Mouse (Mus musculus): ENCODE data around the gene Tbc1d17. TPM values are rescaled to one million over a fixed set of nuclear protein-coding genes. Genes with fewer than 3 reads are reported as not detected.
A peak's percentile ranks its signal among the peaks of the same experiment; 100 is the strongest.

Gene Tbc1d17
- total RNA-seq, 2 experiments from 2014 or later = 41.7 to 49.0 TPM

GRCm38 (mm10) chr7:44853065-44853464 lies 4.2 kb upstream of the Tbc1d17 start:
- DNase-seq = no peak

GRCm38 (mm10) chr7:44852259-44853027 lies 3.6 kb upstream of the Tbc1d17 start:
- no peak for DNase-seq

GRCm38 (mm10) chr7:44851625-44852234 lies 2.9 kb upstream of the Tbc1d17 start:
- DNase-seq = no peak

GRCm38 (mm10) chr7:44850789-44851624 lies 2.1 kb upstream of the Tbc1d17 start:
- DNase-seq = no peak

- DNase-seq = peak; percentile 78
These were observed 1.3 kb upstream of the Tbc1d17 start for GRCm38 (mm10) chr7:44850146-44850545.

- DNase-seq = peak; percentile 86
These were observed 685 bp upstream of the Tbc1d17 start for GRCm38 (mm10) chr7:44849416-44850111.

GRCm38 (mm10) chr7:44847772-44848171 lies 1.1 kb downstream of the Tbc1d17 start:
- DNase-seq = no peak

- no peak for DNase-seq
These were observed 2.1 kb downstream of the Tbc1d17 start for GRCm38 (mm10) chr7:44846804-44847203.

GRCm38 (mm10) chr7:44845006-44845405 lies 3.9 kb downstream of the Tbc1d17 start:
- no peak for DNase-seq

GRCm38 (mm10) chr7:44841825-44842463 lies 6.9 kb downstream of the Tbc1d17 start:
- DNase-seq = no peak

- DNase-seq = no peak
These were observed 8.5 kb downstream of the Tbc1d17 start for GRCm38 (mm10) chr7:44840426-44840825.

GRCm38 (mm10) chr7:44839491-44840191 lies 9.2 kb downstream of the Tbc1d17 start:
- DNase-seq = peak; percentile 52

GRCm38 (mm10) chr7:44839171-44839490 lies 9.7 kb downstream of the Tbc1d17 start:
- no peak for DNase-seq

GRCm38 (mm10) chr7:44838073-44838472 lies 10.8 kb downstream of the Tbc1d17 start:
- no peak for DNase-seq

GRCm38 (mm10) chr7:44836423-44837053 lies 12.3 kb downstream of the Tbc1d17 start:
- peak; percentile 48 for DNase-seq

GRCm38 (mm10) chr7:44836016-44836404 lies 12.9 kb downstream of the Tbc1d17 start:
- DNase-seq = no peak

- no peak for DNase-seq
These were observed 13.4 kb downstream of the Tbc1d17 start for GRCm38 (mm10) chr7:44835373-44836015.

GRCm38 (mm10) chr7:44832763-44833162 lies 16.1 kb downstream of the Tbc1d17 start:
- DNase-seq = no peak

GRCm38 (mm10) chr7:44828706-44829105 lies 20.2 kb downstream of the Tbc1d17 start:
- DNase-seq = no peak

GRCm38 (mm10) chr7:44826771-44827170 lies 22.1 kb downstream of the Tbc1d17 start:
- no peak for DNase-seq

Data from gastrocnemius, postnatal 10 days (tissue).